Mouse (Mus musculus) kidney, postnatal 36 days (tissue): ENCODE data around the gene Syna.

ENCODE experiments used
- DNase-seq, 2 experiments: peaks; one replicate each; pipeline ENCODE4 v3.0.0; 2021 to 2022; ENCODE audit warnings: mixed read lengths in 2 of 2

Gene Syna

GRCm38 (mm10) chr5:134528488-134528887 lies 31.5 kb downstream of the Syna start:
- DNase-seq, result peak; percentile 19 to 46

- peak in 1 of 2 experiments; percentile 48 for DNase-seq
Observed at GRCm38 (mm10) chr5:134525971-134526711, 33.8 kb downstream of the Syna start.

- DNase-seq, result no peak
Observed at GRCm38 (mm10) chr5:134523728-134524127, 36.2 kb downstream of the Syna start.

GRCm38 (mm10) chr5:134522524-134522923 lies 37.4 kb downstream of the Syna start:
- no peak for DNase-seq

- no peak for DNase-seq
Observed at GRCm38 (mm10) chr5:134521806-134522205, 38.2 kb downstream of the Syna start.

GRCm38 (mm10) chr5:134521131-134521530 lies 38.8 kb downstream of the Syna start:
- no peak for DNase-seq

GRCm38 (mm10) chr5:134520120-134520519 lies 39.9 kb downstream of the Syna start:
- DNase-seq, result no peak

GRCm38 (mm10) chr5:134519471-134519870 lies 40.5 kb downstream of the Syna start:
- DNase-seq, result no peak

GRCm38 (mm10) chr5:134512086-134512485 lies 47.9 kb downstream of the Syna start:
- no peak for DNase-seq

GRCm38 (mm10) chr5:134510266-134510665 lies 49.7 kb downstream of the Syna start:
- no peak for DNase-seq

- no peak for DNase-seq
Observed at GRCm38 (mm10) chr5:134508965-134509364, 51.0 kb downstream of the Syna start.
